Mouse (Mus musculus) Muller cell, postnatal 12 days (primary cell): ENCODE measurements at regions not wholly inside any gene's neighbourhood (a gene's known extent, or its start where the extent isn't known, plus 50 kb on each side); places are given as distances from the start of the nearest gene placed in this dataset.
A peak's percentile ranks its signal among the peaks of the same experiment; 100 is the strongest.

Experiments used
- DNase-seq: peaks from one replicate; pipeline ENCODE4 v3.0.0-alpha.2; 2015; ENCODE audit errors: inconsistent ontology term

- DNase-seq = no peak
Measured at GRCm38 (mm10) chr2:50003866-50004265, 62.4 kb upstream of the Lypd6 start.

GRCm38 (mm10) chr2:50004674-50005527, 61.3 kb upstream of the Lypd6 start:
- no peak for DNase-seq

- no peak for DNase-seq
Measured at GRCm38 (mm10) chr2:50008282-50008681, 57.9 kb upstream of the Lypd6 start.

DNA sequence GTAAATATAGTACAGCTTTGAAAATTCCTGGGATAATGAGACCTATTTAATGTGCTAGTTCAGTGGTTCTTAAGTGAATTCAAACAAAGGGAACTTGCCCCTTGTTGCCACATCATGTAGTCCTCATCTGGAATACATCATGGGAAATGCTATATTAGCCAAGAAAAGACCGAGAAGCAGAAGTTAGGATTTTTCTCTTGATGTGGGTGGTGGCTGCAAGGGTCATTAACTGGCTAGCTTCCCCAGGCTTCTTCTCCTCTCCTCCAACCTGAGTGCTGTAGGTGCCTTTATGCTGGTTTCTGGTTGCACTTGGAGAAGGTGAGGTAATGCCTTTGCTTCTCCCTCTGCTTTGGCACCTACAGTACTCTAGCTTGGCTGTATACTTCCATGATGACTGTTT, 55.8 kb upstream of the Lypd6 start:
- peak; percentile 26 for DNase-seq

GRCm38 (mm10) chr2:50012303-50012702, 53.9 kb upstream of the Lypd6 start:
- DNase-seq = no peak

GRCm38 (mm10) chr2:50013248-50013647, 53.0 kb upstream of the Lypd6 start:
- no peak for DNase-seq

- DNase-seq = no peak
Measured at GRCm38 (mm10) chr2:50013882-50014281, 52.3 kb upstream of the Lypd6 start.

- DNase-seq = no peak
Measured at GRCm38 (mm10) chr2:50014683-50015082, 51.5 kb upstream of the Lypd6 start.
